Mouse (Mus musculus) limb, embryonic 12.5 days (tissue): ENCODE results near the gene C5ar2. TPM values are rescaled to one million over a fixed set of nuclear protein-coding genes. Genes with fewer than 3 reads are reported as not detected.

Experiments used
- ATAC-seq: fragments of 200-750 bp; cut with Nextera tagmentation; 2 replicates; pipeline ENCODE4 v1.8.0; 2017; ENCODE audit warnings: low read depth, moderate TSS enrichment; ENCODE audit not compliant: insufficient number of reproducible peaks, insufficient read depth, low FRiP score, low TSS enrichment
- H3K27ac ChIP-seq: fragments of 300-500 bp; sonication (generic); 2 replicates; pipeline ENCODE4 v1.5.1; 2016; ENCODE audit warnings: mild to moderate bottlenecking, moderate library complexity
- H3K27me3 ChIP-seq: fragments of 300-500 bp; sonication (generic); 2 replicates; pipeline ENCODE4 v1.6.1; 2016; ENCODE audit warnings: mild to moderate bottlenecking, moderate library complexity
- H3K36me3 ChIP-seq: fragments of 300-500 bp; sonication (generic); 2 replicates; pipeline ENCODE4 v1.6.1; 2016; ENCODE audit warnings: mild to moderate bottlenecking, moderate library complexity
- H3K4me1 ChIP-seq: fragments of 300-500 bp; sonication (generic); replicated peaks from 2 replicates; pipeline ENCODE4 v1.6.1; 2016
- H3K4me2 ChIP-seq: fragments of 300-500 bp; sonication (generic); 2 replicates; pipeline ENCODE4 v1.6.1; 2016; ENCODE audit warnings: mild to moderate bottlenecking, moderate library complexity
- H3K4me3 ChIP-seq: fragments of 300-500 bp; sonication (generic); replicated peaks from 2 replicates; pipeline ENCODE4 v1.5.1; 2016; ENCODE audit warnings: mild to moderate bottlenecking
- H3K9ac ChIP-seq: fragments of 300-500 bp; sonication (generic); replicated peaks from 2 replicates; pipeline ENCODE4 v1.6.1; 2016; ENCODE audit warnings: mild to moderate bottlenecking, moderate library complexity
- H3K9me3 ChIP-seq: fragments of 300-500 bp; sonication (generic); 2 replicates; pipeline ENCODE4 v1.6.1; 2016; ENCODE audit warnings: mild to moderate bottlenecking, moderate library complexity
- WGBS: fragments of 180-500 bp; shearing (Covaris S2); methylation state at CpG from one replicate; pipeline ENCODE4 v1.1.7; 2016; 5-methylcytosine and 5-hydroxymethylcytosine counted together
- polyA plus RNA-seq: library from polyadenylated mRNA; unstranded; fragments of >200 nt; fragmentation: Nextera tagmentation; extraction: Ambion mirVana; gene quantifications from 2 replicates; pipeline ENCODE4 v1.2.1, GENCODE M21; 2016

The C5ar2 gene
- polyA plus RNA-seq, 1 experiment from 2014 or later: not detected

DNA sequence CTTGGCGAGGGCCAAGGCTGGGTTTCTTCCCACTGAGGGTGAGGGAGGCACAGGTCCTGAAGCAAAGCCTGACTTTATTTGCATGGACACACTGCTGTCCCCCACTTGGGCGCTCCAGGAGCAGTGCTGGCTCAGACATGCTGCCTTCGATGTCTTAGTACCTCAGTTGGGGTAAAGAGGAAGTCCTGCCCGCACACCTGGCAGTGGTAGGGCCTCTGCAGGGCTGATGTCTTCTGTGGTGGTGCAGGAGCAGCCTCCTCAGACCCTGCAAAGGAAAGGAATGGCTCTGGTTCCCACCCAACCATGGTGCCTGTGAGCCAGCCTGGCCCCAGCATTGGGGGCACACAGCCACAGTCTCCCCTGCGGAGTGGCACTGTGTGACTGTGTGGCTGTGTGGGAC lies 46.8 kb downstream of the C5ar2 start:
- Histone ChIP-seq H3K27ac (no peak overlapping the region), H3K4me2 (no peak overlapping the region), H3K9me3 (no peaks in the 10 kb centered on the region), H3K27me3 (no peaks in the 10 kb centered on the region), H3K4me3 (no peak overlapping the region), H3K36me3 (peaks cover 59% of the 10 kb centered on the region), H3K4me1 (no peaks in the 10 kb centered on the region), H3K9ac (no peak overlapping the region)
- WGBS: 66% methylated on average over 5 of the region's 5 CpGs
- ATAC-seq: no peak

DNA sequence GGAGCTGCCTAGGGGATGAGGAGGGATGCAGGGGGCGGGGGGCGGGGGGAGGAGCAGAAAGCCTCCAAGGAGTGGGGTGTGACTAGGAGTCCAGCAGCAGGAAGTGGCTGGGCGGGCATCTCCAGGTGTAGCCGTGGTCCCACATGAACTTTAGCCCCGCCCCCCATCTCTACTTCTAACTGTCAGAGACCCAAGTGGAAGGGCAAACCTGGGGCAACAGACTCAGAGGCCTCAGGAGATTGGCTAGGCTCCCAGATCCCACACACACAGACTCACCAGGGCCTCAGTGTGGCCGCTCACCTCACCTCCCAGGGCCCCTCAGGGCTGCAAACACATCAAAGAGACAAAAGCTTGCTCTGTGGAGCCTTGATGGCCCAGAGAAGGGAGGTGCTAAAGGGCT lies 47.3 kb downstream of the C5ar2 start:
- Histone ChIP-seq H3K9me3 (no peaks in the 10 kb centered on the region), H3K36me3 (peaks cover 54% of the 10 kb centered on the region)

DNA sequence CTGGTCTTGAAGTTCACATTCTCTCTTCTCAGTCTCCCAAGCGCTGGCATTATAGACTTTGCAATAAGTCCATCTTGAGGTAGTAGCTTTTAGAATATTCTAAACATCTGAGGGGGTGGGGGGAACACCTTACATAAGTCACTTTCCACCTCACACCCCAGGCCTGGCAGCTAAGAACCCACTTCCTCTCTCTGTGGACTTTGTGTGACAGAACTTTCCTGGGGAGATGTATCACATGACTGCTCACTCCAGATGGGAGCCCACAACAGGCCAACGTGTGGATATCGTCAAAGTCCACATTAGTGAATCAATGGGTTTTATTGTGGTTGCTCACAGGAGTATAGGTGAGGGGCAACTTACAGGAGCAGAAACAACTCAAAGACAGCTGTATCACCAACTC lies 50.3 kb downstream of the C5ar2 start:
- WGBS: 47% methylated on average over 3 of the region's 3 CpGs
- Histone ChIP-seq H3K4me3 (no peak overlapping the region), H3K4me1 (no peaks in the 10 kb centered on the region), H3K4me2 (no peak overlapping the region), H3K36me3 (peaks cover 28% of the 10 kb centered on the region), H3K9me3 (no peaks in the 10 kb centered on the region), H3K9ac (no peak overlapping the region), H3K27ac (no peak overlapping the region), H3K27me3 (peaks cover 4% of the 10 kb centered on the region; the same call in 1 of the 2 replicates)
- no peak for ATAC-seq

More for the DNA sequence above, 47.3 kb downstream of the C5ar2 start:
- no peak for ATAC-seq
- Histone ChIP-seq H3K4me3 (no peak overlapping the region), H3K27me3 (no peaks in the 10 kb centered on the region), H3K4me2 (no peak overlapping the region), H3K27ac (no peak overlapping the region), H3K4me1 (no peaks in the 10 kb centered on the region), H3K9ac (no peak overlapping the region)
- 51% methylated on average over 6 of the region's 6 CpGs for WGBS

DNA sequence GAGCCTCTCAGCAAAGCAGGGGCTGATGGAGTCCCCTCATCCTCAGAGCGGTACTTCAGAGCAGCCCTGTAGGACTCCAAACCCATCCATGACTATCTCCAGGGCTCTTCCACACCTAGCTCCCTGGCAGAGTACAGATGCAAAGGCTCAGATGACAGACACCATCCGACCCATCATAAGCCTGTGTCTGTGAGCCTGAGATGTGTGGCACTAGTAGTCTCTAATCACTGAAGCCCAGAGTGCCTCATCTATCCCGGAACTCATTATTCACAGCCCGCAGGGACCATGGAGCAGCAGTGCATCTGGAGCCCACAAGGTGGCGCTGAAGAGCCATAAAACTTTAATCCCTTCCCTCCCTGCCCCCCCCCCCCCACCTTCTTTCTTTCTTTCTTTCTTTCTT lies 51.6 kb downstream of the C5ar2 start:
- Histone ChIP-seq H3K4me3 (no peak overlapping the region), H3K4me1 (no peaks in the 10 kb centered on the region), H3K27me3 (peaks cover 4% of the 10 kb centered on the region; the same call in 1 of the 2 replicates), H3K9me3 (no peaks in the 10 kb centered on the region), H3K9ac (no peak overlapping the region), H3K4me2 (no peak overlapping the region), H3K27ac (no peak overlapping the region), H3K36me3 (peaks cover 14% of the 10 kb centered on the region)
- no peak for ATAC-seq
- WGBS: 19% methylated on average over 5 of the region's 5 CpGs

DNA sequence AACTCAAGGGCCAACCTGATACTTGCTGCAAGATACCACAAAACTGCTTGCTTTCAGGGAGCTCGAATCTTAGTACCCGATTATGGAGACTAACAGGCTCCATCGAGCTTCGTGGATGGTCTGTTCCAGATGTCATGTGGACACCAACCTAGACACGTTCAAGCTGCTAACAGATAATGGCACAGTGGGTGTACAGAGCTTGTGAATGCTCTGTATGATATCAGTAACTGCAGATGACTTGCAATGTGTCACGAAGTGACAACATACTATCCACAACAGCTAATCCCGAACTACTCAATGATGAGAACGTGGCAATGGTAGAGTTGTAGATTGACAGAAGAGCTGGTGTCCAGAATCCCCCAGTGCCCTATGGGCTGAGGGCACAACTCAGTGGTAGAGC lies 56.5 kb downstream of the C5ar2 start:
- Histone ChIP-seq H3K27me3 (peaks cover 4% of the 10 kb centered on the region; the same call in 1 of the 2 replicates), H3K36me3 (no peaks in the 10 kb centered on the region), H3K4me3 (no peak overlapping the region), H3K27ac (no peak overlapping the region), H3K4me2 (no peak overlapping the region), H3K9ac (no peak overlapping the region), H3K4me1 (no peaks in the 10 kb centered on the region), H3K9me3 (no peaks in the 10 kb centered on the region)
- WGBS: 79% methylated on average over 8 of the region's 8 CpGs
- no peak for ATAC-seq

Other genes starting within 250 kb of the C5ar2 start
- gene Bicra, start 196.2 kb downstream of the C5ar2 start, polyA plus RNA-seq: 9.0 and 9.4 TPM in 2 replicates
- 0.08 TPM in 1 of 2 replicates, not detected in the other for gene Zfp541, start 182.3 kb downstream of the C5ar2 start, polyA plus RNA-seq
- 181 and 202 TPM in 2 replicates for gene Napa, start 145.7 kb downstream of the C5ar2 start, polyA plus RNA-seq
- gene Kptn, start 124.3 kb downstream of the C5ar2 start, polyA plus RNA-seq: 30.7 and 33.3 TPM in 2 replicates
- 0.18 and 0.20 TPM in 2 replicates for gene Slc8a2, start 114.3 kb downstream of the C5ar2 start, polyA plus RNA-seq
- gene Meis3, start 69.1 kb downstream of the C5ar2 start, polyA plus RNA-seq: 7.7 and 9.4 TPM in 2 replicates
- 14.7 and 17.4 TPM in 2 replicates for gene Dhx34, start 22.1 kb downstream of the C5ar2 start, polyA plus RNA-seq
- gene C5ar1, start 15.4 kb upstream of the C5ar2 start, polyA plus RNA-seq: 0.45 and 0.91 TPM in 2 replicates
- 13.9 and 17.6 TPM in 2 replicates for gene Inafm1, start 29.5 kb upstream of the C5ar2 start, polyA plus RNA-seq
- 43.1 and 44.7 TPM in 2 replicates for gene Ccdc9, start 42.6 kb upstream of the C5ar2 start, polyA plus RNA-seq
- 8.2 and 9.3 TPM in 2 replicates for gene Bbc3, start 64.2 kb upstream of the C5ar2 start, polyA plus RNA-seq
- gene Sae1, start 143.7 kb upstream of the C5ar2 start, polyA plus RNA-seq: 404 and 415 TPM in 2 replicates
- gene Zc3h4, start 156.8 kb upstream of the C5ar2 start, polyA plus RNA-seq: 26.3 and 26.8 TPM in 2 replicates
- gene Tmem160, start 208.6 kb upstream of the C5ar2 start, polyA plus RNA-seq: 59.7 and 62.0 TPM in 2 replicates
- 0.42 and 0.44 TPM in 2 replicates for gene Npas1, start 233.6 kb upstream of the C5ar2 start, polyA plus RNA-seq